Mouse (Mus musculus) testis, adult 2 months (tissue): ENCODE results near the gene Ripor2. TPM values are rescaled to one million over a fixed set of nuclear protein-coding genes. Genes with fewer than 3 reads are reported as not detected.

ENCODE experiments used
- H3K27ac ChIP-seq: fragments of 200-500 bp; 2 replicates; pipeline ENCODE4 v1.5.1; 2012; ENCODE audit warnings: low read depth, low read length; ENCODE audit not compliant: control insufficient read depth, insufficient read depth
- H3K27me3 ChIP-seq: fragments of 200-500 bp; 2 replicates; pipeline ENCODE4 v1.6.1; 2012; ENCODE audit warnings: mild to moderate bottlenecking, low read length, moderate library complexity; ENCODE audit not compliant: control insufficient read depth, insufficient read depth
- H3K36me3 ChIP-seq: fragments of 200-500 bp; 2 replicates; pipeline ENCODE4 v1.6.1; 2012; ENCODE audit warnings: mild to moderate bottlenecking, low read length; ENCODE audit not compliant: control insufficient read depth, insufficient read depth
- H3K4me1 ChIP-seq: fragments of 200-500 bp; 2 replicates; pipeline ENCODE4 v1.6.1; 2012; ENCODE audit warnings: low read length; ENCODE audit not compliant: control insufficient read depth, insufficient read depth
- H3K4me3 ChIP-seq: fragments of 200-500 bp; 2 replicates; pipeline ENCODE4 v1.5.1; 2012; ENCODE audit warnings: low read depth, mild to moderate bottlenecking, low read length, moderate library complexity, mixed read lengths; ENCODE audit not compliant: control insufficient read depth
- CTCF ChIP-seq: fragments of 200-500 bp; IDR thresholded peaks from 2 replicates; pipeline ENCODE4 v1.5.1; 2012; ENCODE audit warnings: low read depth, mild to moderate bottlenecking, inconsistent platforms, low read length, moderate library complexity; ENCODE audit not compliant: control insufficient read depth, insufficient read depth, insufficient replicate concordance
- POLR2A ChIP-seq: fragments of 200-500 bp; IDR thresholded peaks from 2 replicates; pipeline ENCODE4 v1.6.1; 2012; ENCODE audit warnings: low read depth, mild to moderate bottlenecking, inconsistent platforms, low read length, moderate library complexity; ENCODE audit not compliant: control insufficient read depth
- polyA plus RNA-seq: library from polyadenylated mRNA; depleted of rRNA; stranded (reverse); fragments of >200 nt; gene quantifications from 2 replicates; pipeline ENCODE4 v1.2.3, GENCODE M21; 2012

Gene Ripor2
- polyA plus RNA-seq, 1 experiment: 2.1 TPM

- no peak overlapping the region for H3K4me3 ChIP-seq
- no peaks in the 10 kb centered on the region for H3K36me3 ChIP-seq
- no peaks in the 10 kb centered on the region for H3K27me3 ChIP-seq
- H3K27ac ChIP-seq: no peak overlapping the region
- H3K4me1 ChIP-seq: peaks cover 15% of the 10 kb centered on the region
- TF ChIP-seq POLR2A (no peak), CTCF (no peak)
Measured at GRCm38 (mm10) chr13:24717677-24718076, 135.7 kb downstream of the Ripor2 start.

- H3K36me3 ChIP-seq: no peaks in the 10 kb centered on the region
- no peaks in the 10 kb centered on the region for H3K4me1 ChIP-seq
- peak overlapping the region; percentile 0; the same call in 1 of the 2 replicates for H3K4me3 ChIP-seq
- H3K27ac ChIP-seq: no peak overlapping the region
- no peak for TF ChIP-seq POLR2A
- TF ChIP-seq CTCF: no peak
- H3K27me3 ChIP-seq: no peaks in the 10 kb centered on the region
Measured at GRCm38 (mm10) chr13:24721502-24721901, 139.5 kb downstream of the Ripor2 start.

- Histone ChIP-seq H3K4me3 (no peak overlapping the region), H3K36me3 (no peaks in the 10 kb centered on the region), H3K27me3 (no peaks in the 10 kb centered on the region), H3K27ac (no peak overlapping the region), H3K4me1 (no peaks in the 10 kb centered on the region)
- TF ChIP-seq CTCF (no peak), POLR2A (no peak)
Measured at GRCm38 (mm10) chr13:24723699-24724394, 141.9 kb downstream of the Ripor2 start.

- Histone ChIP-seq H3K27ac (no peak overlapping the region), H3K4me1 (no peaks in the 10 kb centered on the region), H3K27me3 (no peaks in the 10 kb centered on the region), H3K4me3 (no peak overlapping the region), H3K36me3 (no peaks in the 10 kb centered on the region)
- TF ChIP-seq POLR2A (no peak), CTCF (no peak)
Measured at GRCm38 (mm10) chr13:24724395-24724759, 142.4 kb downstream of the Ripor2 start.

- H3K4me3 ChIP-seq: no peak overlapping the region
- H3K27ac ChIP-seq: no peak overlapping the region
- H3K27me3 ChIP-seq: no peaks in the 10 kb centered on the region
- no peaks in the 10 kb centered on the region for H3K36me3 ChIP-seq
- TF ChIP-seq CTCF (no peak), POLR2A (no peak)
- no peaks in the 10 kb centered on the region for H3K4me1 ChIP-seq
Measured at GRCm38 (mm10) chr13:24729128-24729527, 147.1 kb downstream of the Ripor2 start.

GRCm38 (mm10) chr13:24734502-24734901 is 152.5 kb downstream of the Ripor2 start:
- H3K4me1 ChIP-seq: no peaks in the 10 kb centered on the region
- H3K27me3 ChIP-seq: no peaks in the 10 kb centered on the region
- no peaks in the 10 kb centered on the region for H3K36me3 ChIP-seq
- H3K4me3 ChIP-seq: no peak overlapping the region
- no peak overlapping the region for H3K27ac ChIP-seq
- no peak for TF ChIP-seq POLR2A
- no peak for TF ChIP-seq CTCF

- no peaks in the 10 kb centered on the region for H3K4me1 ChIP-seq
- no peak overlapping the region for H3K27ac ChIP-seq
- H3K4me3 ChIP-seq: no peak overlapping the region
- TF ChIP-seq POLR2A (no peak), CTCF (no peak)
- no peaks in the 10 kb centered on the region for H3K27me3 ChIP-seq
- H3K36me3 ChIP-seq: no peaks in the 10 kb centered on the region
Measured at GRCm38 (mm10) chr13:24735608-24736131, 153.7 kb downstream of the Ripor2 start.

- H3K4me1 ChIP-seq: no peaks in the 10 kb centered on the region; the same call in 1 of the 2 replicates
- no peaks in the 10 kb centered on the region for H3K27me3 ChIP-seq
- peak within 1 kb of the TSS; percentile 39 for H3K27ac ChIP-seq
- TF ChIP-seq POLR2A (peak; percentile 65; the same call in 1 of the 2 replicates), CTCF (no peak)
- H3K4me3 ChIP-seq: peak within 1 kb of the TSS; percentile 77
- H3K36me3 ChIP-seq: no peaks in the 10 kb centered on the region
Measured at GRCm38 (mm10) chr13:24741028-24741427, 159.0 kb downstream of the Ripor2 start, which contains the start of gene Armh2. TSS of gene Armh2 (plus strand) at chr13:24741232.
